Mouse (Mus musculus) spleen, postnatal 36 days (tissue): ENCODE data around the gene Cyth4.

Source experiments
- DNase-seq, 2 experiments: peaks; one replicate each; pipeline ENCODE4 v3.0.0; 2022; ENCODE audit warnings: low spot score in 2 of 2, mixed read lengths in 1 of 2

Cyth4 gene

GRCm38 (mm10) chr15:78585404-78585803 is 11.4 kb upstream of the Cyth4 start:
- DNase-seq: no peak

GRCm38 (mm10) chr15:78587050-78587994 is 9.5 kb upstream of the Cyth4 start:
- peak; percentile 77 to 81 for DNase-seq

DNA sequence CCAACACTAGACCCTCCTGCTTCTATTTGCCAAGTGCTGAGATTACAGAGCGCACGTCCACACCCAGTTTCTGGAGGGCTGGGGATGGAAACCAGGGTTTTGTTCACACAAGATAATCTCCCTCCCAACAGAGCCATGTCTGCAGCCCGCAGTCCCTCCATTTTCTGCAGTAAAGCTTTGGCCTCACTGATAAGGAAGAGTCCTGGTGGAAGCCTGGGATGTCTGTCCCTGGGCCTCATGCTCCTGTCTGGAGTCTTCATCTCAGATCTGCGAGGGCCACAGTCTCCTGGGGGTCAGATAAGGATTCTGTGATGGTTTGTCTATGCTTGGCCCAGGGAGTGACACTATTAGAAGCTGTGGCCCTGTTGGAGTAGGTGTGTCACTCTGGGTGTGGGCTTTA is 8.8 kb upstream of the Cyth4 start:
- DNase-seq: no peak

DNA sequence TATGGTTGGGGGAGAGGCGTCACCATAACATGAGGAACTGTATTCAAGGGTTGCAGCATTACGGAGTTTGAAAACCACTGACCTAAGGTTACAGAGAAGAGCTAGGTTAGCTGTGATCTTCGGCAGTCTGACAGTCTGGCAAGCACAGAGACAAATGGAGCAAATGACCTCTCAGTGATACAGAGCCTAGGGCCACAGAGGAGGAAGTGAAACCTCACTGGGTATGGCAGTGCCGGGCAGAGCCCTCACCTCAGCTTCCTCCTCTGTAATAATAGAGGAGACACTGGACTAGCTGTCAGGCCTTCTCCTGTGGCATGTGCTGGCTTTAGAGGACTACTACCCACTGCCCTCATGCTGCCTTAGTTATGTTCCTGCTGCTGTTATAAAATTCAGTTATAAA is 7.9 kb upstream of the Cyth4 start:
- peak; percentile 87 to 88 for DNase-seq

DNA sequence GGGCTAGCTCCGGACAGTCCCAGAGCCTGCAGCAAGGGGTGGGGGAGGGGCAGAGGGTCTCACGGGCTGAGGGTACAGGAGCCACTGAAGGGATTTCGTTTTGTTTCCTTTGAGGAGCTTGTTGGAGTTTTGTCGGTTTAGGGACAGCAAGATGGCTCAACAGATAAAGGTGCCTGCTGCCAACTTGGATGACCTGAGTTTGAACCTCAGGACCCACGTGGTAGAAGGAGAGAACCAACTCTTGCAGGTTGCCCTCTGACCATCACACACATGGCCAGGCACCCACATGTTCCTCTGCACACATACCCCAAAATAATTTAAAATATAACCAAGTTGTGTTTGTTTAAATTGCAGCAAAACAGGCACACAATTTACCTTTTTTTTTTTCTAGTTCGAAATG is 6.9 kb upstream of the Cyth4 start:
- DNase-seq: no peak

GRCm38 (mm10) chr15:78590785-78591184 is 6.1 kb upstream of the Cyth4 start:
- no peak for DNase-seq

GRCm38 (mm10) chr15:78591680-78592451 is 5.0 kb upstream of the Cyth4 start:
- DNase-seq: peak; percentile 84 to 85

- no peak for DNase-seq
Measured at GRCm38 (mm10) chr15:78592452-78592968, 4.3 kb upstream of the Cyth4 start.

- no peak for DNase-seq
Measured at GRCm38 (mm10) chr15:78593896-78594425, 2.9 kb upstream of the Cyth4 start.

GRCm38 (mm10) chr15:78594831-78595230 is 2.0 kb upstream of the Cyth4 start:
- DNase-seq: peak in 1 of 2 experiments; percentile 34

DNA sequence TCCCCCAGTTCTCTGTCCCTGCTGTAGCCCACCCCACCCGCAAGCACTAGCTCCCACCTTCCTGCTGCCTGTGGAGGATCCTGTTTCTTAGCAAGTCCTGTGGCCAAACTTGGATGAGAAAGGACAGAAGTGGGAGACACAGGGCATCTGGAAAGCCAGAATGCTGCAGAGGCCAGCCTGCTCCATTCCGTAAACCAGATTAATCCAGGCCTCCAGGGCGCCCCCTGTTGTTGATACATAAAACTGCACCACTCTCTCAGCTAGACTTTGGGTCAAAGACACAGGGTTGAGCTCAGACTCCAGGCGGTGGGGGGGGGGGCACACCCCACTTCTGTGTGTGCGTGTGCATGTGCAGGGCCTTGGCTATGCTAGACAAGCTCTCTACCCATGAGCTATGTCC is 1.4 kb upstream of the Cyth4 start:
- DNase-seq: no peak

GRCm38 (mm10) chr15:78596504-78596903 is 343 bp upstream of the Cyth4 start:
- DNase-seq: no peak

DNA sequence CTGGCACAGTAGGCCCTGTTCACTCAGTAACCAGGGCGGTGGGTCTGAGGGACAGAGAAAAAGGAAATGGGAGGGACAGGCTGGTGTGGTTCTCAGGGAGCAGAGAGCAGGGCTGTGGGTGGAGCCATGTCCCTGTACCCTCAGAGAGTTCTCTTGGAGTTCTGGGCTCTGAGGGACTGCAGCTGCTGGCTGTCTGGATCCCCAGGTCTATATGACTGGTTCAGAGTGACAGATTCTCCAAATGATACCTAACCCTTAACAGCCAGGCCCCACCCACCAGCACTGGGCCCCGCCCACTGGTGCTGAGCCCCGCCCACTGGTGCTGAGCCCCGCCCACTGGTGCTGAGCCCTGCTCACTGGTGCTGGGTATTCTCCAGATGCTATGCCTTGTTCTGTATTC is 882 bp downstream of the Cyth4 start:
- peak; percentile 70 to 71 for DNase-seq

GRCm38 (mm10) chr15:78599124-78599523 is 2.3 kb downstream of the Cyth4 start:
- DNase-seq: peak; percentile 66 to 67

GRCm38 (mm10) chr15:78599529-78600193 is 2.8 kb downstream of the Cyth4 start:
- no peak for DNase-seq

DNA sequence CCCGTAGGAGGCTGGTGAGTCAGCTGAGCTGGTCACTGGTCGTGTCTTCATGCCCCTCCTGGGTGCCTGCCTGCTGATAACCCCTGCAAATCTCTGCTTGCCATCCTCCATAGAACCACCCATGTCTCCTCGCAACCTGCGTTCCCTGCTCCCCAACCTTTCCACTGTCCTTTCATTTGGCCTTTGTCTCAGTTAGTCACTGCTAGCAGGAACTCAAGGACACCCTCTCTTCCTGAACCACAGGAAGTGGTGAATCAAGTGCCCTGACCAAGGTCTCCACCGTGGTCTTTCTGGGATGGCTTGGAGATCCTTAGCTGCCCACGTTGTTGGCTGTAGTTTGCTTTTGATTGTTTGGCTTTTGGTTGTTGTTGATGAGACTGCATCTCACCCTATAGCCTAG is 4.3 kb downstream of the Cyth4 start:
- no peak for DNase-seq

DNA sequence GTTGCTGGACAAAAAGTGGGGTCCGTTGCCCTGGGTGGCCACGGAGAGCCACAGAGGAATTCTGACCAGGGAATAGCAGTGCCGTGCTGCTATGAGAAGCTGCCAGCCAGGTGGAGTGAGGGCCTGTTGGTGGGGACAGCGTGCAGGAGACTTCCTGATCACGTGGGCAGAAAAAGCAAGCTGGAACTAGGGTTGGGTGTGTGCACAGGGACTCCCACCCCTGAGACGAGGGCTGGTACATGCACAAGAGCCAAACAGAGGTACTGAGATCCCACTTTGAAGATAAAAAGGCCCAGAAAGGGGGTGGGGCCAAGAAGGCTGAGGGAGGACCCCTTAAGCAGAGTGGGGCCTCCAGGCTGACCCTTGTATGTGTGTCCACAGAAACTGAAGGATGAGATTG is 7.4 kb downstream of the Cyth4 start:
- DNase-seq: no peak

GRCm38 (mm10) chr15:78605371-78605791 is 8.5 kb downstream of the Cyth4 start:
- DNase-seq: peak; percentile 66 to 74

GRCm38 (mm10) chr15:78606059-78606458 is 9.2 kb downstream of the Cyth4 start:
- no peak for DNase-seq

DNA sequence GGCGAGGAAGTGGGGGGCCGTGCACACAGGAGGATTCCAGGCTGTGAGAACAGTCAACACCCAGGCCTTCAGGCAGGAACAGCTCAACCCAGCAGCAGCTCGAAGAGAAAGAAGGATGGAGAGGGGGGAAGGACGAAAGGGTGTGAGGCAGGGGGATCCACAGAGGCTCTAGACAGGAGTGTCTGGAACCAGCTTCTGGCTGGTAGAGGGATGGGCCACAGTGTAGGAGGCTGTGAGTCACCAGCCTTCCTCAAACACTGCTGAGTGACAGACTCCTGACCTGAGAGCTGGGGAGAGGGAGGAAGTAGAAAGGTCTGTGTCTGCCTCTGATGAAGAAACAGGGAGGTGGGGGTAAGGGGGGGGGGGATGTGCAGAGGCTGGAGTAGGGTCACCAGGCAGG is 10.6 kb downstream of the Cyth4 start:
- DNase-seq: no peak

GRCm38 (mm10) chr15:78610705-78611462 is 14.0 kb downstream of the Cyth4 start:
- DNase-seq: no peak
